Mouse (Mus musculus) thymus, adult 2 months (tissue): Measurements from ENCODE around the gene Rap1gap2.

Experiments used
- CTCF ChIP-seq: fragments of 200-500 bp; IDR thresholded peaks from 2 replicates; pipeline ENCODE4 v1.5.1; 2012; ENCODE audit warnings: mild to moderate bottlenecking, control low read depth, low read length, moderate library complexity, borderline replicate concordance; ENCODE audit not compliant: control insufficient read depth, poor library complexity, insufficient read depth; ENCODE audit errors: extremely low read depth
- POLR2A ChIP-seq: fragments of 200-500 bp; IDR thresholded peaks from 2 replicates; pipeline ENCODE4 v1.6.1; 2012; ENCODE audit warnings: mild to moderate bottlenecking, low read length, control low read depth, moderate library complexity; ENCODE audit not compliant: control insufficient read depth, poor library complexity, insufficient read depth; ENCODE audit errors: extremely low read depth

DNA sequence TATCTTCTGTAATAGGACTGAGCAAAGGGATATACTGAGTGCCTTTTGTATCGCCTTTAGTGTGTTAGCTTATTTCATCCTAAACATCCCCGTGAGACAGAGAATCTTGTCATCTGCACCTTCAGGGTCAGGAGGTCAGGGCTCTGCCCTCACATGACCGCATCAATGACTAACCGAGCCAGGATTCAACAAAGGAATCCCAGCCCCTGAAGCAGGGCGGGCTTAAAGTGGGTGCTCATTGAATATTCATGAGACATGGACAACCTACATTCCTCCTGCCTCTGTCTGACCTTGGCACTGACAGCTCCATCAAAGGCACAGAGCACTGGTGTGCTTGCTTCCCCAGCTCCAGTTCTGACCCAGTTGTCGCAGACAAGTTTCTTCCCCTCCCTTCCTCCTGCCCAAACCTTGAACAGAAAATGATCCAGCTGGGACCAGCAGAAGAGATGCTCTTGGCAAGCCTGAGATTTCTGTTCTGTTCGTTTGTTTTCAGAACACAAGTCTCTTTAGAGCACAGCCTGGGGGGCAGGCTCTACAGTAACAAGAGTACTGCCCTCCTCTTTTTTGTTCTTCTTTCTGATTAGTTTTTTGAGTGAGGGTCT lies 61.8 kb downstream of the Rap1gap2 start:
- TF ChIP-seq POLR2A, result no peak
- no peak for TF ChIP-seq CTCF
